Mouse (Mus musculus): ENCODE results near the gene Arhgef3. TPM values are rescaled to one million over a fixed set of nuclear protein-coding genes. Genes with fewer than 3 reads are reported as not detected.

The Arhgef3 gene
- polyA plus RNA-seq, 1 experiment = 30.4 TPM

DNA sequence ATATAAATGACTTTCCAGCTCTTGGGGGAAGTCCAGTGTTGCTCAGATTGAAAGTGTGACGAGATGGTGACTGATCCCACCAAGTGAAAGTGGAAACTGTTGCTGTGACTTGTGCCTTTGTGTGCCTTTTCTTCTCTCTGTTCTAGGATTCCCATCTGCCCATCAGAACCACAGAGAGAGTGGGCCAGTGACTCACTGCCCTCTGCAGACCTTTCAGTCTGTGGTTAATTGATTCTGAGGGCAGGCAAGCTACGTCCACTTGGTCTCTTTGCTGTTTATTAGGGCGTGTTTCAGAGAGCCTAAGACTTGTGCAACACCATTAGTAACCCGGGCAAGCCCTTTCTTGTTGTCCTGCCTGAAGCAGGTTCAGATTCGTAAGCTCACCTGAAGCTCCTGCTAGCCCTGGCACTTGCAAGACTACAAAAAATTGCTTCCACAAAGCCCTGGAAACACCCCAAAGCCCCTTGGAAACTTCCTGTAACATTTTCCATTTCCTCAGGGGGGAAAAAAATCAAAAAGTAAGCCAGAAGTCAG, 261.5 kb downstream of the Arhgef3 start:
- peak; percentile 42 for DNase-seq (ENCODE audit: low spot score)

DNA sequence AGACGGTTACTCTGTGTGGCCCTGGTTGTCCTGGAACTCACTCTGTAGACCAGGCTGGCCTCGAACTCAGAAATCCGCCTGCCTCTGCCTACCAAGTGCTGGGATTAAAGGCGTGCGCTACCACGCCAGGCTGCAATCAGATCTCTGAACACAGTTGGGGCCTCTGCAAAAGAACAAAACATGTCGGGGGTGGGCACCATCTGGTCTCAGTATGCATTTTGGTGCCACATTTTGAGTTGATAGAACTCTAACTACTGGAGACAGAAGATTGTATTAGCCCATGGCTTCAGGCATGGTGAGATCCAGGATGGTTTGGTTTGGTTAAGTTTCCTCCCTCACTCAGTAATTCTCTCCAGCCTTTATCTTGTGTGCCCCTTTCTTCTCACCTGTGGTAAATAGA, 264.0 kb downstream of the Arhgef3 start:
- DNase-seq (ENCODE audit: low spot score) = no peak

DNA sequence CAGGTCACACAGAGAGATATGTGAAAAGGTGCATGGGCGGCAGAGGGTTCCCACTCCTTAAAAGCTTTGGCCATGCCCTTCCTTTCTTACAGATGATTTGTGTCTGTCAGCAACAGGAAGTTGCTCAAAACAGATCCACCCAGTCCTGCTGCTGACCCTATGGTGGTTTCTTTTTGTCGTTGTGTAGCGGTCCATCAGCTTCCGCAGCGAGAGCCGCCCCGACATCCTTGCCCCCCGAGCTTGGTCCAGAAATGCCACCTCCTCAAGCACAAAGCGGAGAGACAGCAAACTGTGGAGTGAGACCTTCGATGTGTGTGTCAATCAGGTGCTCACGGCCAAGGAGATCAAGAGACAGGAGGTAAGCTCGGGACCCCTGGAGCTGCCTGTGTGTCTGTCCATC, 264.7 kb downstream of the Arhgef3 start:
- DNase-seq (ENCODE audit: low spot score) = no peak

DNA sequence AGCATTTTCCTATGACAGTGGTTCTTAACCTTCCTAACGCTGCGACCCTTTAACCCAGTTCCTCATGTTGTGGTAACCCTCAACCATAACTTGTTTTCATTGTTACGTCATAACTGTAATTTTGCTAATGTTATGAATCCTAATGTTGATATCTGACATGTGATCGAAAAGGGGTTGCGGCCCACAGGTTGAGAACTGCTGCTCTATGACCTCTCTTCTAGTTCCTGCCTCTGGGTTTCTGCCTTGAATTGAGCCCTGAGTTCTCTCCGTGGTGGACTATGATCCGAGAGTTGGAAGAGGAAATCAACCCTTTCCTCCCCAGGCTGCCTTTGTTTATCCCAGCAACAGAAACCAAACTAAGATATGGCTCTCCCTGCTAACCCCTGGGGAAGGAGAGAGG, 266.8 kb downstream of the Arhgef3 start:
- no peak for DNase-seq (ENCODE audit: low spot score)

DNA sequence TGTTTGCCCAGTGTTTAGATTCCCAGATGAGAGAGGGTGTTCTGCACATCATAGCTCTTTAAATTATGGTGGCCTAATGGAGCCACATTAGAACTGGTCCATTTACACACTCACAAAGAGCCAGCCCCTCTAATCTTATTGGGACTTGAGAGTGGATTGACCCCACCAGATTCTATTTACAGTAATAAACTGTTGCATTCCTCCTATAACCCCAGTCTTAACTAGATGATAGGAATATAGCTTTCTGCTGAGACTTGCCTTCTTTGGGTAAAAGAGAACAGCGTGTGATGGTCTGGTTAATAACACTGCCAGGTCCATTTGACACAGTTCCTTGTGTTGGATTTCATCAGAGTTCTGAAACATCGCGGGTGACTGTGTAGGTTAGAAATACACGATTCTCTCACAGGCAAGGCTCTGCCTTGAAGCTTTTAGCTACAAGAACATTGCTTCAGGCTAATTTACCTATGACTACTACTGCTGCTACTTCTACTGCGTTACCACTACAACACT, 268.7 kb downstream of the Arhgef3 start:
- DNase-seq (ENCODE audit: low spot score) = no peak

DNA sequence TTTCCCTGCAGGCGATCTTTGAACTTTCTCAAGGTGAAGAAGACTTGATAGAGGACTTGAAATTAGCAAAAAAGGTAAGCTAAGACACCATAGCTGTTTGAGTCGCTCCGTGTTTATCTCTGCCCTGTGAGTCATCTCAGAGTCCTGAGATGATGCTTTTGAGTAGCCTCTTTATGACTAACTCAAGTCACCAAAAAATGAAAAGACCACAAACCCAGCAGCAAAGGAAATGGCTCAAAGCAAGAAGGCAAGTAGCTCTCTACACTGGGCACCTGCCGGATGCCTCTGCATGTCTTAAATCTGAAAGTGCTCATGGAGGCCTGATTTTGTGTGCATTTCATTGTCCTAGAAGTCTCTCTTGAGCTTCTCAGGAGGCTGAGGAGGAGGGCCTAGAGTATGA, 269.4 kb downstream of the Arhgef3 start:
- DNase-seq (ENCODE audit: low spot score) = no peak

DNA sequence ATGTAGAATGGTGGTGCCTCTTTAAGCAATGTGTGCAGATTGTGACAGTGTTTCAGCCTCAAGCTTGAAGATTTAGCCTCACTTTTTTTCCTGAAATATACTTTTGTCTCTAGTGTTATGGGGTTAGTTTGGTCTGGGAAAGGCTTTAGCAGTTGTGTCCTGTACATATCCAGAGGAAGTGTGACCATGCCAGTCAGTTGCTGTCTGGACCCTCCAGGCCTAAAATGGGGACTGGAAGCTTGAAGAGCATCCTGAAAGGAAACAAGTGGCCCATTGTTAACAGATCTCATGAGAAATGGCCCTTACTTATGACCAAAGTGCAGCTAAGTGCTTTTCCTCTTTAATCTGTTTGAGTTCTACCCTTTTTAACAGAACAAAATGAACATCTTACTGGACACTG, 273.9 kb downstream of the Arhgef3 start:
- DNase-seq (ENCODE audit: low spot score) = no peak

DNA sequence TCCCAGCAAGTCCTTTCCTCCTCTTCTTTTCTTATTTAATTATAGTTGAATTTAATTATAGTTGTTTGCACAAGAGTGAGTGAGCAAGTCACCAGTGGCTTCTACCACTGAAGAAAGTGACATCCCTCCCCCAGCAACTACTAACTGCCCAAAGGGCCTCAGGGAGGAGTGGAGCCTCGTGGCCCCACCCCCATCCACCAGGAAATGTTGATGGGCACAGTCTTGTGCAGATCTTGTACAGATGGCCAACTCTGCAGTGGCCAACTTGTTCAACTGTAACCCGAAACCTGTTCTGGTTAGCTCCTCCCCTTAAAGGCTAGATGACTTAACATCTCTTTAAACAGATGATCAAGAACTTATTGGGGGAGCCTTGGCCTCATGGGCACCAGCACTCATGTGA, 275.0 kb downstream of the Arhgef3 start:
- DNase-seq (ENCODE audit: low spot score) = no peak

DNA sequence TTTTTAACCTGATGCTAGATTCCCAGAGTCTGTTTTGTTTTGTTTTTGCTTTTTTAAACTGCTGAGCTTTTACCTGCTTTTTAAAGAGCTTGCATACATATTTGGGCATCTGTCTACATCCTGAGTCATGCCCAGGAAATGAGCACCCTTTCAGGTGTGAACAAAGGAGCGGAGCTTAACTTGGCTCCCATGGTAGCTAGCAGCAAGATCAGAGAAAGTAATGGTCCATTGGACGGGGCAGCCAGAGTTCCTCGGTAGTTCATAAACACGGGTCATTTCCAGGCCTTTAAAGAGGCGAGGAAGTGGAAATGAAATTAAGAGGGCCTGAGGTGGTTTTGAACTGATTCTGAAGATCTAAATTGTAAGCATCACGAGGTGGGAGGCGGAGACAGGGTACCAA, 276.0 kb downstream of the Arhgef3 start:
- DNase-seq (ENCODE audit: low spot score) = no peak

DNA sequence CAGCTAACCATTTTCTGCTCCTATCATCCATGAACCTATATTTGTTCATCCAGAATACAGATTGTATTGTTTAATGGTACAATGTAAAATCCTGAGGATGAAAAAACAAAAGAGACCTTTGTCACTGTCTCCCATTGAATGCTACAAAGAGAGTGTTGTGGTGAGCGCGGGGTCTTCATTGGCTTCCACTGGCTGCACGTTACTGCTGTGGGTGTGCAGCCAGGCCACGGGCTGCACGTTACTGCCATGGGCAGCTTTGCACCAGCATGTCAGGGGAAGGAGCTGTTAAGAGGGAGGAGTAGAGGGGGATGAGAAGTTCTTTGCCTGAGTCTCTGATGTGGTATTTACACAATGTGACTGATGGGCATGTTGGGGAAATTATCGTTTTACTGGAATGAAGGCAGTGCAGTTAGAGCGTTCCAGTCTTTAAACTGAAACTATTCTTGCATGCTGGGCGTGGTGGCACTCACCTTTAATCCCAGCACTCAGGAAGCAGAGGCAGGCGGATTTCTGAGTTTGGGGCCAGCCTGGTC, 277.1 kb downstream of the Arhgef3 start:
- DNase-seq (ENCODE audit: low spot score) = no peak

DNA sequence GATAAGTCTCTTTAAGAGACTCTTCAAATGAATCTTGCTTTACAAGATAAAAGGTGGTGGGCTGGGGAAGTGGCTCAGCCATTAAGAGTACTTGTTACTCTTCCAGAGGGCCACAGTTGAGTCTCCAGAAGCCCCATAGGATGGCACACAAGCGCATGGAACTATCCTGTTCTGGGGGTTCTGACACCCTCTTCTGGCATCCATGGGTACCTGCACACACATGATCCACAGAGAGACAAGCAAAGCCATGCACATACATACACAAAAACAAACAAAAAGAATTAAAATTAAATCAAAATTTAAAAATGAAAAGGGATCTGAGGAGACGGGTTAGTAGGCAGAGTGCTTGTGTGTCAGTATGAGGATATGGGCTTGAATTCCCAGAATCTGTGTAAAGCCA, 278.0 kb downstream of the Arhgef3 start:
- DNase-seq (ENCODE audit: low spot score) = no peak

DNA sequence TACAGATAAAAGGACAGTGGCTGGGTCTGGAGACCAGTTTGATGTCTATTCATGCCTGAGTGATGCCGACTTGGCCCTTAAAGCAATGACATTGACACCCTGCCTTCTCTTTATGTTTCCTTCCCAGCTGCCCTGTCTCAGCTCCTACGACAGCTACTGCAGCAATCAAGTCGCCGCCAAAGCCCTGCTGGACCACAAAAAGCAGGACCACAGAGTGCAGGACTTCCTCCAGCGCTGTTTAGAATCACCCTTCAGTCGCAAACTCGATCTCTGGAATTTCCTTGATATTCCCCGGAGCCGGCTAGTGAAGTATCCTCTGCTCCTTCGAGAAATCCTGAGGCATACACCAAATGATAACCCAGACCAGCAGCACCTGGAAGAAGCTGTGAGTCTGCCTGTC, 279.1 kb downstream of the Arhgef3 start:
- no peak for DNase-seq (ENCODE audit: low spot score)

DNA sequence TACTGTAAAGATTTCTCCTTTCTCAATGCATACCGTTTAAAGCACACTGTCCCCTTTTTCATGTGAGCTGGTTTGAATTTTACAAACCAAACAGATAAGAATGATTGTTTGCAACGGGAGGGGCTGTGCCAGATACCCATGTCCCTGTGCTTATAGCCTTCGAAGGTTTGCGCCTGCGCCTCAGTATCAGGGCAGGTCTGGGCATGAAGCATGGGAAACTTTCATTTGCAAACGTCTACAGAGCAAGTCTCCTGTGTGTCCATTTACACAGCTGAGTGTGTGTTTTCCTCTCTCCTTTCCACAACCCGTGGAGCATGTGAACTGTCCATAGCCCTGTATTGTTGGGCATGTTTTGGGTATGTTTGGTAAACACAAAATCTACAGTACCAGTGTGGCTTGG, 281.7 kb downstream of the Arhgef3 start:
- DNase-seq (ENCODE audit: low spot score) = no peak

DNA sequence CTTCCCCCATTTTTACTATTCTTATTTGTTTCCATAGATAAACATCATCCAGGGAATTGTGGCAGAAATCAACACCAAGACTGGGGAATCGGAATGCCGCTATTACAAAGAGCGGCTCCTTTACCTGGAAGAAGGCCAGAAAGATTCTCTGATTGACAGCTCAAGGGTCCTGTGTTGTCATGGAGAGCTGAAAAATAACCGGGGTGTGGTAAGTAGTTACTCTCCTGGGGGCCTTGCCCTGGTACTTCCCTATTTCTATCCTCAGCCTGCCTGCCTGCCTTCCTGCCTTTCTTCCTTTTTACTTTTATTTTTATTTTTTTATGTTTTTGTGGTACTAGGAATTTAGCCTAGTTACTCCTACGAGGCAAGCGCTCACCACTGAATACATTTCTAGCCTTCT, 282.8 kb downstream of the Arhgef3 start:
- DNase-seq (ENCODE audit: low spot score) = no peak

DNA sequence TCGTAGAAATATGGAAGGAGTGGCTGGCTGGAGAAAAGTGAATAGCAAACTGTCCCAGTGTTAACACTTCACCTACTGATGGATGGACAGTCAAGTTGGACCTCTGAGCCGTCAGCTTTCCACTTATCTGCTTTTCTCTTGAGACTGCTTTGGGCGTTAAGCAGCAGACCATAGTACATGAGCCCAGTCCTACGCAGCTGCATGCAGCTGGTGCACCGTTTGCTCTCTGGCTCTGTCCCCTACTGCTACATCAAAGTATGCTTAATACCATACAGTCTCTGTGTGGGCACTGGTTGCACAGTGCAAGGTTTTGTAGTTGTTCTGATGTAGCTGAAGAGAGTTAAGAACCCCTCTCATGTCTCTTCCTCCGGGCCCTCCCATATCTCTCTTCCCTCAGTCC, 285.8 kb downstream of the Arhgef3 start:
- no peak for DNase-seq (ENCODE audit: low spot score)

DNA sequence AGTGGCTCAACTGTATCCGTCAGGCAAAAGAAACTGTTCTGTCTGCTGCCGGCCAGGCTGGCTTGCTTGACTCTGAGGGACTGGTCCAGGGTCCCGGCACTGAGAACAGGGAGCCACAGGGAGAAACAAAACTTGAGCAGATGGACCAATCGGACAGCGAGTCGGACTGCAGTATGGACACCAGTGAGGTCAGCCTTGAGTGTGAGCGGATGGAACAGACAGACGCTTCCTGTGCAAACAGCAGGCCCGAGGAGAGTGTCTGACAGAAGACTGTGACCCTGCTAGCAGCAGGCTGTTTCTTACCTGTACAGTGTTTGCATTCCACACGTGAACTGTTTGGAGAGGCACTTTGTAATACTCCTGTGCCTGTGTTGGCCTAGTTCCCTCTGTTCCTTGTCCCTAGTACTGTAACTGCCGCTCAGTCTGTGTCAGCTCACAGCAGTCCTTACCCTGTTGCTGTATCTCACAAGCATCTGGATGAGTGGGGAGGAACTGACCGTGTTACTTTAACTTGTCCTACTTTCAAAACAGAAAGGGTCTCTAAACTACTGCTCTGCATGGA, 287.1 kb downstream of the Arhgef3 start:
- DNase-seq (ENCODE audit: low spot score) = no peak

DNA sequence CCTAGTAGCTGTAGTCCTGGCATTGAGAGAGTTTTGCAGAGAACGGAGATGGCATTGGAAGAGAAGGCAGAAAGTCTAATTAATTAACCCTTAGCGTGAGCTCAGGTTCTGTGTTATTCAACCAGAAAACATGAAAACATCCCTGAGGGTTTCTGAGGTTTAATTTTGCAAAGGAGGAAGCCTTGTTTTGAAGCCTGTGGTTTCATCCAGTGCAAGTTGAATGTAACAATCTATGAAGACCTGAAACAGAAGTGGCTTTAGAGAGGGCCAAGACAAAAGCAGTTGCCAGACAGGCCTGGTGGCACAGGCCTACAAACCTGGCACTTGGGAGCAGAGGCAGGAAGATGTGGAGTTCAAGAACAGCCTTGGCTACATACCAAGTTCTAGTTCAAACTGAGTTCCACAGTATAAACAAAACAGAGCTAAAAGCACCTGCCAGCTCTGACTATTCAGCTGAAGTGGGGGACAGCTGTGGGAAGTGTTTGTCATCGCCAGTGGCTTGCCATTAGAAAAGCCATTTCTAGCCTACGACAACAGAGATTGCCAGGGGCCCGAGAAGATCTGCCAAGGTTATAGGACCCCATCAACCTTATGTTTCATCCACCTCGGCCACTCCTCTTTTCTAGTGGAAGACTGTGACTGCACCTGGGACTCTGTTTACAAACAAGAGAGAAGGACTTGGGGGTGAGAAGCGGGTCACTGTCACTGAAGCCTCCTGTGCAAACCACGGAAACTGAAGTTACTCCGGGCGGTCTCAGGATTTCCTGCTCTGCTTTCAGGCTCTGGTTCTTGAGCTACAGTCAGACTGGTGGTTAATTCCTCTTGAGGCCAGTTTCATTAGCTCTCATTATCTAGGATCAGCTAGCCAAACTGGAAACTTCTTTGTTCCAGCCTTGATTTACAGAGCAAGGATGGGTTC, 287.9 kb downstream of the Arhgef3 start:
- DNase-seq (ENCODE audit: low spot score) = no peak

DNA sequence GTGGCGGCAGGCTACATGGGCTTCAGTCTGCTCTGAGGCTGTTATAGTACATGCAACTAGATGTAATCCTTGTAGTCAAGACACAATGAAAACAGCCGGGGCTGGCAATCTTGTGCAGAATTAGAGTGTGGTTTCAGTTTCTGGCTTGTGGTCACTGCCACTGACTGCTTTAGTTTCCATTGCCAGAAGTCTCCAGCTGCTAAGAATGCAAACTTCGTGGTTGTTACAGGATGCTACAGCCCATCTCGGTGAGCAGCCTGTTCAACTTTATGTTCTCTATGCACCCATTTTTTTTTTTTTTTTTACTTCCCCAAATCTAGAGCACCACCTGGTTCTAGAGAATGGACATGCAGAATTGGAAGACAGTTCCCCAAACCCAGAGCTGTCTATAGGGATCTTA, 290.8 kb downstream of the Arhgef3 start:
- no peak for DNase-seq (ENCODE audit: low spot score)

DNA sequence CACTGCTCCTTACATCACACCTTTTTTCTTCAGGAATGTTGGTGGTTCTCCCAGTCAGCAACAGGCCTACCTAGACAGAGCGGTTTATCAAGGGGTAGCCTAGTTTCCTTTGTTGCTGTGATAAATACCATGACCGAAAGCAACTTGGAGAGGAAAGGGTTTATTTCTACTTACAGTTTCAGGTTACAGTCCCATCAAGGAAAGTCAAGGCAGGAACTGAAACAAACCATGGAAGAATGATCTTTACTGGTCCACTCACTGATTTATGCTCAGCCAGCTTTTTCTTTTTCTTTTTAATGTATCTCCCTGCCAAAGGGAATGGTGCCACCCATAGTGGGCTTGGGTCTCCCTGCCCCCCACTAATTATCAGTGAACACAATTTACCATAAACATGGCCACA, 291.2 kb downstream of the Arhgef3 start:
- DNase-seq (ENCODE audit: low spot score) = no peak

DNA sequence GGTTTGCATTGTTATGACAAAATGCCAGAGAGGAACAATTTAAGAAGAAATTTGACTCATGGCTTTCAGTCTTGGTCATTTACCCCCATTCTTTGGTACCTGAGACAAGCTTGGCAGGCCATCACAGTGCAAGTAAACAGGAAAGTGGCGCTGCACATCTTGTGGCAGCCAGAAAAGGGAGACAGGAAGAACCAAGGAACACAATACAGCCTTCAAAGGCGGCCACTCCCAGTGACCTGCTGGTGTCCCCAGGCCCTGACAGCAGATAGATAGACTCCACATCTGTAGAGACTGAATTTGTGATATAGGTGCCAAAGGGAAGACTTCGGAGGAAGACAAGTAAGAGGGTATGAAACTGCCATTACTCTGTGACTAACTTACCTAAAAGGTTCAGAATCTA, 293.5 kb downstream of the Arhgef3 start:
- no peak for DNase-seq (ENCODE audit: low spot score)

DNA sequence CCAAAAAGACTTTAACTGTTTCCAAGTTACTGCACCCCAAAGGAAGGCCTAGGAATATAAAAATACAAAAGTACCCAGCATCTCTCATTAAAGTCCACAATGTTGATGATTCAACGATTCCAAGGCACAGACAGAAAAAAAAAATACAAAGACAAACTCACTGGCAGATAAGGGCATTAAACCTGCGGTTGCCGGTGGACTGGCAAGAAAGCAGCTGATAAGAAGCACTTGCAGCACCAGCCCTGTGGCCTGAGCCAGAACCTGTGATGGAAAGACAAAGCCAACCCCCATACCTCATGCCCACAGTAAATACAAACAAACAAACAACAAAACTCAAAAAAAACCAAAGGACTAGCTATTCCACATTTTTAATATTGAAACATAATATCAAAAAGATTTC, 295.0 kb downstream of the Arhgef3 start:
- DNase-seq (ENCODE audit: low spot score) = no peak

DNA sequence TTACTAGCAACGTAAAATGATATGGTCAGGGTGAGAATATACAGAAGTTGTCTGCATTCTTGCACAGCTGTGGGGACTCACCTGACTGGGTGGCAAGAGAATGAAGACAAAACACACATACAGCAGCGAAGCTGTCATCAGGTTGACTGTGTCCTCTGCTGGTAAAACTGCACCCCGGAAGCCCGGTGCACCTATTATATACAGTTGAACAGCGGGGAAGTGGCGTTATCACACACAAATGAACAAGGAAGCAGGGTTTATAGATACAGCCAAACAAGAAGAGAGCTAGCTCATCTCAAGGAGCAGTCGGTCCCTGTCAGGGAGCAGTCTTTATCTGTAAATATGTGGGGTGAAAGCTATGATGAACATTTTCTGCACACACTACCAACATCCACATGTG, 296.8 kb downstream of the Arhgef3 start:
- DNase-seq (ENCODE audit: low spot score) = no peak

DNA sequence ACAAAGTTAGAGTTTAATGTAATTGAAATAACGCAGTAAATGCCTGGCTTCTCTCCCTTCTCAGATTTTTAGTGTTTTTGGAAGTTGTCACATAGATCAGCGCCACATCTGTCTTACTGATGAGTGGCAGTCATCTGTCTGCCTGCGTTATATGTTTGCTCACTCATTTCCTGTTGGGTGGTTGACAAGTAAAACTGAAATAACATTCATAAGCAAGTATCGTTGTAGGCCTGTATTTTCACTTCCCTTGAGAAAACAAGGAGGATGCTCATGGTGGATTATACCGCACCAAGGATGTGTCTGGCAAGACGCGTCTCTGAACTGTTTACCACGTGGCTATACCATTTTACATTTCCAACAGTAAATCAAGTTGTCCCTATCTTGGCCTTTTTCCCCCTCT, 298.0 kb downstream of the Arhgef3 start:
- DNase-seq (ENCODE audit: low spot score) = no peak
